Mouse (Mus musculus) lung, postnatal 0 days (tissue): ENCODE data around the gene Ube2j1.

Experiments used
- CTCF ChIP-seq: IDR thresholded peaks from 2 replicates; pipeline ENCODE4 v1.5.1; 2016; ENCODE audit warnings: antibody characterized with exemption, mild to moderate bottlenecking
- EP300 ChIP-seq: IDR thresholded peaks from 2 replicates; pipeline ENCODE4 v1.6.1; 2016; ENCODE audit warnings: antibody characterized with exemption, mild to moderate bottlenecking, control low read depth

DNA sequence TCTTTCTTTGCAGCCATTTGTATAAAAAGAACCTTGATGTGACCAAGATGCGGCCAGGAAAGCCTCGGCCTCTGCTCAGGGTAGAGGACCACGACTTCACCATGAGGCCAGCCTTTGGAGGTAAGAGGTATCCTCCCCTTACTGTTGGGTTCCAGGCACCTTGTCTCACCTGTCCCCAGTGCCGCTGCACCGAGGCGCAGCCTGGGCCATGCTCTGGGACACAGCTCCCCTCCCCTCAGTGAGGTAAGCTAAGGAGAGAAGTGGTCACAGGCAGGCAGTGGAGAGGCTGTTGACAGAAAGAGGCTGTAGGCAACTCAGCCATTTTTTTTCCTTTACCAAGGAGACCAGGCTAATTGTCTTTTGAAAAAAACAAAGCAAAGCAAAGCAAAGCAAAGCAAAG lies 40.1 kb downstream of the Ube2j1 start:
- no peak for TF ChIP-seq CTCF
- no peak for TF ChIP-seq EP300
